Mouse (Mus musculus) heart, embryonic 16.5 days (tissue): Measurements from ENCODE around the gene Cyp27a1. TPM values are rescaled to one million over a fixed set of nuclear protein-coding genes. Genes with fewer than 3 reads are reported as not detected.

Experiments used
- ATAC-seq: fragments of 200-750 bp; cut with Nextera tagmentation; replicated peaks from 2 replicates; pipeline ENCODE4 v1.8.0; 2017; ENCODE audit warnings: moderate number of reproducible peaks; ENCODE audit not compliant: insufficient read depth, low FRiP score; ENCODE audit errors: extremely low read depth
- H3K27ac ChIP-seq: fragments of 300-500 bp; sonication (generic); 2 replicates; pipeline ENCODE4 v1.5.1; 2014; ENCODE audit warnings: mild to moderate bottlenecking, low read length, control low read depth, moderate library complexity
- H3K27me3 ChIP-seq: fragments of 300-500 bp; sonication (generic); 2 replicates; pipeline ENCODE4 v1.6.1; 2014; ENCODE audit warnings: low read length, mixed read lengths; ENCODE audit not compliant: control insufficient read depth, insufficient read depth
- H3K36me3 ChIP-seq: fragments of 300-500 bp; sonication (generic); 2 replicates; pipeline ENCODE4 v1.6.1; 2014; ENCODE audit not compliant: control insufficient read depth, insufficient read depth
- H3K4me1 ChIP-seq: fragments of 300-500 bp; sonication (generic); 2 replicates; pipeline ENCODE4 v1.6.1; 2014; ENCODE audit warnings: low read length, mixed read lengths; ENCODE audit not compliant: control insufficient read depth, insufficient read depth
- H3K4me2 ChIP-seq: fragments of 300-500 bp; sonication (generic); 2 replicates; pipeline ENCODE4 v1.6.1; 2014; ENCODE audit warnings: low read depth, mild to moderate bottlenecking, control low read depth, low read length
- H3K4me3 ChIP-seq: fragments of 300-500 bp; sonication (generic); 2 replicates; pipeline ENCODE4 v1.5.1; 2014; ENCODE audit warnings: mild to moderate bottlenecking, control low read depth, low read length
- H3K9ac ChIP-seq: fragments of 300-500 bp; sonication (generic); 2 replicates; pipeline ENCODE4 v1.6.1; 2014; ENCODE audit warnings: low read length, control low read depth
- H3K9me3 ChIP-seq: fragments of 300-500 bp; sonication (generic); replicated peaks from 2 replicates; pipeline ENCODE4 v1.6.1; 2016; ENCODE audit warnings: low read length; ENCODE audit not compliant: control insufficient read depth
- WGBS: fragments of 180-500 bp; shearing (Covaris S2); extraction: QIAGEN DNeasy Blood & Tissue Kit; methylation state at CpG from one replicate; pipeline ENCODE4 v1.1.7; 2014; 5-methylcytosine and 5-hydroxymethylcytosine counted together
- polyA plus RNA-seq: library from polyadenylated mRNA; unstranded; fragments of >200 nt; fragmentation: Nextera tagmentation; extraction: Ambion mirVana; gene quantifications from 2 replicates; pipeline ENCODE4 v1.2.1, GENCODE M21; 2015

Gene Cyp27a1
- polyA plus RNA-seq, 1 experiment from 2014 or later: 12.4 TPM

- no peaks in the 10 kb centered on the region for H3K9me3 ChIP-seq
- 20% methylated on average over 12 of the region's 12 CpGs for WGBS
- H3K27ac ChIP-seq: no peak overlapping the region; the same call in 1 of the 2 replicates
Observed at GRCm38 (mm10) chr1:74713859-74714730, 721 bp downstream of the Cyp27a1 start.

GRCm38 (mm10) chr1:74714967-74715366 lies 1.6 kb downstream of the Cyp27a1 start:
- Histone ChIP-seq H3K4me2 (no peak overlapping the region), H3K4me1 (peaks cover 6% of the 10 kb centered on the region), H3K9ac (no peak overlapping the region), H3K27ac (no peak overlapping the region), H3K4me3 (no peak overlapping the region), H3K9me3 (no peaks in the 10 kb centered on the region), H3K36me3 (no peaks in the 10 kb centered on the region), H3K27me3 (no peaks in the 10 kb centered on the region)
- ATAC-seq: no peak
- 52% methylated on average over 2 of the region's 2 CpGs for WGBS

More at GRCm38 (mm10) chr1:74713859-74714730, 721 bp downstream of the Cyp27a1 start:
- Histone ChIP-seq H3K27me3 (no peaks in the 10 kb centered on the region), H3K4me2 (peak overlapping the region; percentile 81), H3K9ac (peak overlapping the region; percentile 77), H3K36me3 (no peaks in the 10 kb centered on the region), H3K4me1 (peaks cover 6% of the 10 kb centered on the region), H3K4me3 (peak overlapping the region; percentile 61)
- no peak for ATAC-seq

GRCm38 (mm10) chr1:74715468-74715867 lies 2.1 kb downstream of the Cyp27a1 start:
- Histone ChIP-seq H3K4me1 (peaks cover 6% of the 10 kb centered on the region), H3K4me2 (no peak overlapping the region), H3K4me3 (no peak overlapping the region), H3K27me3 (no peaks in the 10 kb centered on the region), H3K9ac (no peak overlapping the region), H3K9me3 (no peaks in the 10 kb centered on the region), H3K36me3 (no peaks in the 10 kb centered on the region), H3K27ac (no peak overlapping the region)
- no peak for ATAC-seq
- WGBS: 78% methylated on average over 5 of the region's 5 CpGs

GRCm38 (mm10) chr1:74715886-74716285 lies 2.5 kb downstream of the Cyp27a1 start:
- Histone ChIP-seq H3K9ac (no peak overlapping the region), H3K4me3 (no peak overlapping the region), H3K4me1 (peaks cover 6% of the 10 kb centered on the region), H3K27me3 (no peaks in the 10 kb centered on the region), H3K36me3 (no peaks in the 10 kb centered on the region), H3K4me2 (no peak overlapping the region), H3K9me3 (no peaks in the 10 kb centered on the region), H3K27ac (no peak overlapping the region)
- ATAC-seq: no peak
- 88% methylated on average over 6 of the region's 6 CpGs for WGBS

GRCm38 (mm10) chr1:74718113-74718512 lies 4.7 kb downstream of the Cyp27a1 start:
- Histone ChIP-seq H3K27me3 (no peaks in the 10 kb centered on the region), H3K9me3 (no peaks in the 10 kb centered on the region), H3K27ac (no peak overlapping the region), H3K9ac (no peak overlapping the region), H3K4me2 (no peak overlapping the region), H3K36me3 (no peaks in the 10 kb centered on the region), H3K4me3 (no peak overlapping the region), H3K4me1 (no peaks in the 10 kb centered on the region)
- no peak for ATAC-seq
- WGBS: 87% methylated on average over 8 of the region's 8 CpGs

GRCm38 (mm10) chr1:74719281-74719680 lies 5.9 kb downstream of the Cyp27a1 start:
- Histone ChIP-seq H3K9ac (no peak overlapping the region), H3K4me1 (no peaks in the 10 kb centered on the region), H3K9me3 (no peaks in the 10 kb centered on the region), H3K36me3 (no peaks in the 10 kb centered on the region), H3K27ac (no peak overlapping the region), H3K4me3 (no peak overlapping the region), H3K27me3 (no peaks in the 10 kb centered on the region), H3K4me2 (no peak overlapping the region)
- 71% methylated on average over 3 of the region's 3 CpGs for WGBS
- ATAC-seq: no peak

GRCm38 (mm10) chr1:74721657-74722056 lies 8.3 kb downstream of the Cyp27a1 start:
- no peaks in the 10 kb centered on the region for H3K9me3 ChIP-seq
- H3K4me3 ChIP-seq: no peak overlapping the region
- H3K27ac ChIP-seq: no peak overlapping the region
- no peaks in the 10 kb centered on the region for H3K27me3 ChIP-seq
- H3K4me2 ChIP-seq: no peak overlapping the region
- 72% methylated on average over 6 of the region's 6 CpGs for WGBS
- H3K4me1 ChIP-seq: no peaks in the 10 kb centered on the region
- H3K36me3 ChIP-seq: no peaks in the 10 kb centered on the region
- ATAC-seq: no peak
- H3K9ac ChIP-seq: no peak overlapping the region

- H3K9ac ChIP-seq: no peak overlapping the region
- no peaks in the 10 kb centered on the region for H3K36me3 ChIP-seq
- WGBS: 78% methylated on average over 2 of the region's 2 CpGs
- H3K27me3 ChIP-seq: no peaks in the 10 kb centered on the region
- H3K4me1 ChIP-seq: no peaks in the 10 kb centered on the region
- ATAC-seq: no peak
- H3K27ac ChIP-seq: no peak overlapping the region
- H3K4me2 ChIP-seq: no peak overlapping the region
- H3K4me3 ChIP-seq: no peak overlapping the region
- H3K9me3 ChIP-seq: no peaks in the 10 kb centered on the region
Observed at GRCm38 (mm10) chr1:74723748-74724147, 10.4 kb downstream of the Cyp27a1 start.

- no peak overlapping the region for H3K9ac ChIP-seq
- no peak for ATAC-seq
- no peaks in the 10 kb centered on the region for H3K9me3 ChIP-seq
- H3K4me2 ChIP-seq: no peak overlapping the region
- H3K27me3 ChIP-seq: no peaks in the 10 kb centered on the region
- WGBS: 61% methylated on average over 5 of the region's 5 CpGs
- H3K4me3 ChIP-seq: no peak overlapping the region
- no peaks in the 10 kb centered on the region for H3K36me3 ChIP-seq
- no peak overlapping the region for H3K27ac ChIP-seq
- no peaks in the 10 kb centered on the region for H3K4me1 ChIP-seq
Observed at GRCm38 (mm10) chr1:74726114-74726513, 12.7 kb downstream of the Cyp27a1 start.
